Mouse (Mus musculus) embryonic facial prominence, embryonic 13.5 days (tissue): Measurements from ENCODE around the gene Stard9. TPM values are rescaled to one million over a fixed set of nuclear protein-coding genes. Genes with fewer than 3 reads are reported as not detected.

Experiments
- ATAC-seq: fragments of 200-750 bp; cut with Nextera tagmentation; 2 replicates; pipeline ENCODE4 v1.8.0; 2017; ENCODE audit warnings: low read depth; ENCODE audit not compliant: insufficient number of reproducible peaks, insufficient read depth, low FRiP score, low TSS enrichment
- H3K27ac ChIP-seq: fragments of 300-500 bp; sonication (generic); 2 replicates; pipeline ENCODE4 v1.5.1; 2015; ENCODE audit warnings: moderate library complexity, mild to moderate bottlenecking, inconsistent platforms
- H3K27me3 ChIP-seq: fragments of 300-500 bp; sonication (generic); 2 replicates; pipeline ENCODE4 v1.6.1; 2015; ENCODE audit warnings: mild to moderate bottlenecking, inconsistent platforms
- H3K36me3 ChIP-seq: fragments of 300-500 bp; sonication (generic); 2 replicates; pipeline ENCODE4 v1.6.1; 2015; ENCODE audit warnings: mild to moderate bottlenecking, inconsistent platforms
- H3K4me1 ChIP-seq: fragments of 300-500 bp; sonication (generic); 2 replicates; pipeline ENCODE4 v1.6.1; 2015; ENCODE audit warnings: inconsistent platforms
- H3K4me2 ChIP-seq: fragments of 300-500 bp; sonication (generic); 2 replicates; pipeline ENCODE4 v1.6.1; 2015; ENCODE audit warnings: moderate library complexity, mild to moderate bottlenecking, inconsistent platforms
- H3K4me3 ChIP-seq: fragments of 300-500 bp; sonication (generic); 2 replicates; pipeline ENCODE4 v1.5.1; 2015; ENCODE audit warnings: mild to moderate bottlenecking, inconsistent platforms
- H3K9ac ChIP-seq: fragments of 300-500 bp; sonication (generic); 2 replicates; pipeline ENCODE4 v1.6.1; 2015; ENCODE audit warnings: mild to moderate bottlenecking, inconsistent platforms
- H3K9me3 ChIP-seq: fragments of 300-500 bp; sonication (generic); 2 replicates; pipeline ENCODE4 v1.6.1; 2016; ENCODE audit warnings: inconsistent platforms
- WGBS: fragments of 180-500 bp; shearing (Covaris S2); methylation state at CpG from one replicate; pipeline ENCODE4 v1.1.7; 2015; ENCODE audit warnings: mixed read lengths; 5-methylcytosine and 5-hydroxymethylcytosine counted together
- polyA plus RNA-seq: library from polyadenylated mRNA; unstranded; fragments of >200 nt; fragmentation: Nextera tagmentation; extraction: Ambion mirVana; gene quantifications from 2 replicates; pipeline ENCODE4 v1.2.1, GENCODE M21; 2015

Stard9 gene
- polyA plus RNA-seq, 1 experiment from 2014 or later, result 4.7 TPM

- Histone ChIP-seq H3K9ac (no peak overlapping the region), H3K36me3 (peaks cover 32% of the 10 kb centered on the region), H3K4me3 (no peak overlapping the region), H3K4me2 (no peak overlapping the region), H3K9me3 (no peaks in the 10 kb centered on the region), H3K27ac (no peak overlapping the region), H3K27me3 (no peaks in the 10 kb centered on the region), H3K4me1 (no peaks in the 10 kb centered on the region)
- no peak for ATAC-seq
Observed at GRCm38 (mm10) chr2:120707041-120707440, 78.1 kb downstream of the Stard9 start.

GRCm38 (mm10) chr2:120710154-120710553 lies 81.2 kb downstream of the Stard9 start:
- H3K4me2 ChIP-seq, result no peak overlapping the region
- WGBS, result 84% methylated on average over 3 of the region's 3 CpGs
- H3K36me3 ChIP-seq, result peaks cover 56% of the 10 kb centered on the region
- no peaks in the 10 kb centered on the region for H3K9me3 ChIP-seq
- H3K27me3 ChIP-seq, result no peaks in the 10 kb centered on the region
- no peaks in the 10 kb centered on the region for H3K4me1 ChIP-seq
- no peak for ATAC-seq
- no peak overlapping the region for H3K27ac ChIP-seq
- no peak overlapping the region for H3K4me3 ChIP-seq
- no peak overlapping the region for H3K9ac ChIP-seq

GRCm38 (mm10) chr2:120710948-120711347 lies 82.0 kb downstream of the Stard9 start:
- Histone ChIP-seq H3K9me3 (no peaks in the 10 kb centered on the region), H3K36me3 (peaks cover 54% of the 10 kb centered on the region), H3K4me2 (no peak overlapping the region), H3K27ac (no peak overlapping the region), H3K27me3 (no peaks in the 10 kb centered on the region), H3K4me3 (no peak overlapping the region), H3K9ac (no peak overlapping the region), H3K4me1 (no peaks in the 10 kb centered on the region)
- WGBS, result 93% methylated on average over 3 of the region's 3 CpGs
- ATAC-seq, result no peak

GRCm38 (mm10) chr2:120713441-120713840 lies 84.5 kb downstream of the Stard9 start:
- WGBS, result 94% methylated on average over 3 of the region's 3 CpGs
- Histone ChIP-seq H3K36me3 (peaks cover 63% of the 10 kb centered on the region), H3K4me3 (no peak overlapping the region)

GRCm38 (mm10) chr2:120718496-120718895 lies 89.6 kb downstream of the Stard9 start:
- no peak for ATAC-seq
- Histone ChIP-seq H3K4me2 (no peak overlapping the region), H3K36me3 (peaks cover 89% of the 10 kb centered on the region), H3K9me3 (no peaks in the 10 kb centered on the region), H3K4me1 (no peaks in the 10 kb centered on the region), H3K9ac (no peak overlapping the region), H3K27me3 (no peaks in the 10 kb centered on the region), H3K4me3 (no peak overlapping the region), H3K27ac (no peak overlapping the region)
- WGBS, result 93% methylated on average over 8 of the region's 8 CpGs

More at GRCm38 (mm10) chr2:120713441-120713840, 84.5 kb downstream of the Stard9 start:
- Histone ChIP-seq H3K4me1 (no peaks in the 10 kb centered on the region), H3K9me3 (no peaks in the 10 kb centered on the region), H3K4me2 (no peak overlapping the region), H3K9ac (no peak overlapping the region), H3K27ac (no peak overlapping the region), H3K27me3 (no peaks in the 10 kb centered on the region)
- no peak for ATAC-seq

- no peaks in the 10 kb centered on the region for H3K4me1 ChIP-seq
- H3K9ac ChIP-seq, result no peak overlapping the region
- H3K27me3 ChIP-seq, result no peaks in the 10 kb centered on the region
- H3K9me3 ChIP-seq, result no peaks in the 10 kb centered on the region
- no peak overlapping the region for H3K27ac ChIP-seq
- 84% methylated on average over 6 of the region's 6 CpGs for WGBS
- H3K4me3 ChIP-seq, result no peak overlapping the region
- no peak overlapping the region for H3K4me2 ChIP-seq
- H3K36me3 ChIP-seq, result peaks cover 93% of the 10 kb centered on the region
- ATAC-seq, result no peak
Observed at GRCm38 (mm10) chr2:120720821-120721220, 91.9 kb downstream of the Stard9 start.

- 91% methylated on average over 2 of the region's 2 CpGs for WGBS
- H3K4me2 ChIP-seq, result no peak overlapping the region
- H3K27ac ChIP-seq, result no peak overlapping the region
- no peak overlapping the region for H3K9ac ChIP-seq
- no peaks in the 10 kb centered on the region for H3K9me3 ChIP-seq
- ATAC-seq, result no peak
- no peaks in the 10 kb centered on the region for H3K4me1 ChIP-seq
- peaks cover 95% of the 10 kb centered on the region for H3K36me3 ChIP-seq
- H3K4me3 ChIP-seq, result no peak overlapping the region
- H3K27me3 ChIP-seq, result no peaks in the 10 kb centered on the region
Observed at GRCm38 (mm10) chr2:120721911-120722310, 93.0 kb downstream of the Stard9 start.

- no peak overlapping the region for H3K4me2 ChIP-seq
- 82% methylated on average over 8 of the region's 8 CpGs for WGBS
- H3K27ac ChIP-seq, result no peak overlapping the region
- H3K36me3 ChIP-seq, result peaks cover 95% of the 10 kb centered on the region
- ATAC-seq, result no peak
- H3K27me3 ChIP-seq, result no peaks in the 10 kb centered on the region
- no peaks in the 10 kb centered on the region for H3K9me3 ChIP-seq
- no peak overlapping the region for H3K9ac ChIP-seq
- no peaks in the 10 kb centered on the region for H3K4me1 ChIP-seq
- H3K4me3 ChIP-seq, result no peak overlapping the region
Observed at GRCm38 (mm10) chr2:120722491-120722890, 93.6 kb downstream of the Stard9 start.

- Histone ChIP-seq H3K27ac (no peak overlapping the region), H3K9ac (no peak overlapping the region), H3K27me3 (no peaks in the 10 kb centered on the region), H3K4me3 (no peak overlapping the region), H3K4me2 (no peak overlapping the region), H3K9me3 (no peaks in the 10 kb centered on the region), H3K36me3 (peaks cover 95% of the 10 kb centered on the region), H3K4me1 (peaks cover 6% of the 10 kb centered on the region; the same call in 1 of the 2 replicates)
- 78% methylated on average over 4 of the region's 4 CpGs for WGBS
- ATAC-seq, result no peak
Observed at GRCm38 (mm10) chr2:120723621-120724020, 94.7 kb downstream of the Stard9 start.

- Histone ChIP-seq H3K27ac (no peak overlapping the region), H3K4me1 (peaks cover 11% of the 10 kb centered on the region), H3K4me3 (no peak overlapping the region), H3K27me3 (no peaks in the 10 kb centered on the region), H3K36me3 (peaks cover 90% of the 10 kb centered on the region), H3K4me2 (no peak overlapping the region), H3K9ac (no peak overlapping the region), H3K9me3 (no peaks in the 10 kb centered on the region)
- WGBS, result 83% methylated on average over 6 of the region's 6 CpGs
- ATAC-seq, result no peak
Observed at GRCm38 (mm10) chr2:120724176-120724575, 95.3 kb downstream of the Stard9 start.

GRCm38 (mm10) chr2:120729775-120730585 lies 101.1 kb downstream of the Stard9 start:
- H3K4me1 ChIP-seq, result peaks cover 34% of the 10 kb centered on the region
- H3K4me3 ChIP-seq, result peak overlapping the region; percentile 98
- H3K27ac ChIP-seq, result peak overlapping the region; percentile 94; the same call in 1 of the 2 replicates
- no peak for ATAC-seq
- H3K9me3 ChIP-seq, result no peaks in the 10 kb centered on the region
- 9% methylated on average over 23 of the region's 23 CpGs for WGBS
- peaks cover 36% of the 10 kb centered on the region for H3K36me3 ChIP-seq
- peak overlapping the region; percentile 97 for H3K4me2 ChIP-seq
- H3K27me3 ChIP-seq, result no peaks in the 10 kb centered on the region
- H3K9ac ChIP-seq, result peak overlapping the region; percentile 95

GRCm38 (mm10) chr2:120730639-120731166 lies 101.8 kb downstream of the Stard9 start:
- peak overlapping the region; percentile 98 for H3K4me3 ChIP-seq
- peaks cover 34% of the 10 kb centered on the region for H3K4me1 ChIP-seq
- no peaks in the 10 kb centered on the region for H3K27me3 ChIP-seq
- ATAC-seq, result peak; percentile 66; the same call in 1 of the 2 replicates
- peak overlapping the region; percentile 95 for H3K9ac ChIP-seq
- WGBS, result under 1% methylated on average over 50 of the region's 50 CpGs
- H3K4me2 ChIP-seq, result peak overlapping the region; percentile 97
- H3K9me3 ChIP-seq, result no peaks in the 10 kb centered on the region
- peaks cover 29% of the 10 kb centered on the region for H3K36me3 ChIP-seq
- H3K27ac ChIP-seq, result peak overlapping the region; percentile 94
